Mouse (Mus musculus) CH12.LX (cell line): ENCODE measurements around the gene Rnf44.

Experiments used
- MAZ ChIP-seq: IDR thresholded peaks from 2 replicates; pipeline ENCODE4 v1.6.1; 2012; ENCODE audit warnings: low read depth, mild to moderate bottlenecking, inconsistent platforms, low read length, improper control_type of control experiment, moderate library complexity
- SIN3A ChIP-seq: IDR thresholded peaks from 2 replicates; pipeline ENCODE4 v1.6.1; 2012; ENCODE audit warnings: low read length, improper control_type of control experiment, inconsistent platforms
- TCF12 ChIP-seq: IDR thresholded peaks from 2 replicates; pipeline ENCODE4 v1.6.1; 2014; ENCODE audit warnings: low read depth, mild to moderate bottlenecking, inconsistent platforms, low read length, improper control_type of control experiment

- TF ChIP-seq TCF12, result no peak
- no peak for TF ChIP-seq SIN3A
- TF ChIP-seq MAZ, result no peak
Observed at GRCm38 (mm10) chr13:54635011-54635410, 58.7 kb downstream of the Rnf44 start.
